Mouse (Mus musculus) layer of hippocampus, adult 9-10 months (tissue): Measurements from ENCODE around the gene Ints6l.
A peak's percentile ranks its signal among the peaks of the same experiment; 100 is the strongest.
"Not testable (repeated sequence)": the region's sequence is repeated elsewhere in the genome, so short reads cannot be mapped to it uniquely, and the experiment has no call there.

Experiments
- DNase-seq: peaks from one replicate; pipeline ENCODE4 v3.0.0; 2022; ENCODE audit warnings: low spot score

Ints6l gene

DNA sequence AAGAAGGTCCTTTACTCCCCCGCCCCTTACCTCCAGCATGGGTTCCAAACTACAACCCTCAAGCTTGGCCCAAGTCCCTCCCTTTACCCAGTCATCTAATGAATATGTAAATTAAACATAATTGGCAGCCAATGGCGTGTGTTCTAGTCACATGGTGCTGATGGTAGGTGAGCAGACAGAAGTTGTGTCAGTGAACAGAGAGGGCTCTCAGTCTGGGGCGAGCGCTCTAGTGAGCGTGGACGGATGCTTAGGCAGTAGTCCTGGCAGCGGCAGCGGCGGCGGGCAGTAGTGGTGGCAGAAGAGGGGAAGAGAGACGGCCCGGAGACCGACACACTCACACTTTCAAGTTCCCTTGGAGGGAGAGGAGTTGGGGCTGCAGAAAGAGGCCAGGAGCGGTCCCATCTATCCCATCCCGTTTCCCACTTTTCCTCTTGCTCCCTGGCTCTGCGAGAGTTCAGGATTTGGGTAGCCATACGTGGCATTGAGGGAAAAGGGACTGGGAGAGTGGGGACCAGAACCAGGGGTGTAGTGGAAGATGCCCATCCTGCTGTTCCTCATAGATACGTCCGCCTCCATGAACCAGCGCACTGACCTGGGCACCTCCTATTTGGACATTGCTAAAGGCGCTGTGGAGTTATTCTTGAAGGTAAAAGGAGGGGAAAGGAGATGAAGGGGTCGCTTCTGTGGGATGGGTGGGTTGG, at the start of gene Ints6l:
Gene Ints6l, plus strand, starts transcription at position 187 of the 701 bp plus-strand sequence.
- DNase-seq, result peak; percentile 61

DNA sequence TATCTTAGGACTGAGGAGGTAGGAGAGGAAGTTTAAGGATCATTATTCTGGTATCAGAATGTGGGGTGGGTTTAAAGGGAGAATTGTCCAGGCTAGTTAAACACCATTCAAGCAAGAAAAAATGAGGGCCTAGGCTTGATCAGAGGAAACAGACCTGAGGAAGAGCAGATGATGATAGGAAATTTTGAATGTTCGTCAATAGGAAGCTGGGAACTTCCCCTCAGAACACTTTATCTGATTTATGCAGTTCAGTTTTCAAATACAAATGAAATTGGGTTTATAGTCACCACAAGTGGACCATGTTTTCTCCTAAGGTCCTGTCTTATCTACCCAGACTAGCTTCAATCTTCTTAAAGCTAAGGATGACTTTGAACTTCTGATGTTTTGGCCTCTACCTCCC, 49.2 kb upstream of the Ints6l start:
- DNase-seq, result no peak

DNA sequence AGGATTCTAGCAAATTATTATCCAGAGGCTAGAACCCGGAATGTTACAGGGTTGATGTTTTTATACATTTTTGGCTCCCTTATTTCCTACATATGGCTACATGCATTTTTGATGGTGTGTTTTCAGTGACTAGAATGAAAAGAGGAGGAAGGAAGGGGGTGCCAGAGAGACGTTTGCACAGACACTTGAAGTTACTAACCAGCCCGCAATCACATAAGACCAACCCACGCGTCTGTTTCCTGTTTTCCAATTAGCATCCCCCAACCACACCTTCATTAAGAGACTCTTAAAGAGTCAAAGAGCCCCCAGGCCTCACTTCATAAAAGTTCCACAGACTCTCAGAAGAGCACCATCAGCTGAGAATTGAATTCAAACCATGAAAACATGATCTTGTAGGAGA, 48.5 kb upstream of the Ints6l start:
- DNase-seq, result no peak

DNA sequence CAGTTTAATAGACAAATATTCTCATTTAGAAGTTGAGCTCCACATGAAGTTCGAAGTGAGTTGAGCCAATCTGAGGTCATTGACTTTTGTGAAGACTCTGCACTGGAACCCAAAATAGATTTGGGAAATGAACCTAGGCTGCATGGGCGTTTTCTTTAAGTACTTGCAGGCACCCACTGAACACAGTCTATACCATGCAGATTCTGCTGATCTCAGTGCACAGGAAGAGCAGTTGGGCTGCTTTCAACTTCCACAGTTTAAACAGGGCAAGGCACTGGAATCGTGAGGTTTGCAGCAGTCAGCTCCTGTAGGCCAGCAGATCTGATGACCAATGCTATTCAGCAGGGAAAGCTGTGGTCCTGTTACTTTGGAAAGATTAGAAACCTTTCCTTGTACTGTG, 38.4 kb upstream of the Ints6l start:
- no peak for DNase-seq

- no peak for DNase-seq
Measured at GRCm38 (mm10) chrX:56417541-56417940, 37.1 kb upstream of the Ints6l start.

GRCm38 (mm10) chrX:56430601-56431000, 24.1 kb upstream of the Ints6l start:
- DNase-seq, result no peak

GRCm38 (mm10) chrX:56435758-56436283, 18.8 kb upstream of the Ints6l start:
- no peak for DNase-seq

- no peak for DNase-seq
Measured at GRCm38 (mm10) chrX:56446487-56447428, 7.9 kb upstream of the Ints6l start.

- DNase-seq, result no peak
Measured at GRCm38 (mm10) chrX:56447524-56448015, 7.1 kb upstream of the Ints6l start, which contains the start of gene Gm2174. Gene Gm2174 (plus strand): TSS chrX:56447965.

DNA sequence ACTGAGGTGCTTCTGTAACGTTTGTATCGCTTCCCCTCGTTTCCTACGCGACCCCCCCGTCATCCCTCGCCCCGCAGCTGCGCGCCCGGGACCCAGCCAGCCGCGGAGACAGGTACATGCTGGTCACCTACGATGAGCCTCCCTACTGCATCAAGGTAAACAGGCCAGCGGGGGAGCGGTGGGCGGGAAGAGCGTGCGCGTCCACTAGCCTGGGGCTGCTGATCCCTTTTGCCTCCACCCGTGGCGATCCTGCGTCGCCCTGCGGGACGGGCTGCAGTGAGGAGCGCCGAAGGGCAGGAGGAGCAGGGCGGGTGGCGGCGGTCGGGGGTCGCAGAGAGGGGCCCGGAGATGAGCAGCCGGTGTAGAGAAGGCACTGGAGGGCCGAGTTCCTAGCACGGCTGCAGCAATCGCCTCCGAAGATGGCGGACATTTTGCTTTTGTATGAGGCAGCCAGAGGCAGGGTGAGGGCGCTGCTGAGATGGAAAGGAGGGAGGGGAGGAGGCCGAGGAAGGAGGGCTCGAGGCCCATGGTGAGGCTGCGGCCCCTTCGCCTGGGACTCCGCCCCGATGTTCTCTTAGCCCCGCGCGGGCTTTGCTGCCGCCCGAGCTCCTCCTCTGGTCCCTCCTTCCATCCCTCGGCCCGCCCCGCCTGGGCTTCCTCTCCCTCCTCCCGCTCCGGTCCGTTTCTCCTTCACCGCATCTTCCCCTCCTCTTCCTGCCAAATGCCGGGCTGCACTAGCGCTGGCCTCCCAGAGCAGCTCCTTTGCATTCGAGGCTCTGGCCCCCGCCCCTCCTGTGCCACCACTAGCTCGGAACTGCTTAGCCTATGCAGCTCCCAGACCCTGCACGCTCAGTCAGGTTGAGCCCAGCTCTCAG, 952 bp downstream of the Ints6l start:
- DNase-seq, result peak; percentile 27

DNA sequence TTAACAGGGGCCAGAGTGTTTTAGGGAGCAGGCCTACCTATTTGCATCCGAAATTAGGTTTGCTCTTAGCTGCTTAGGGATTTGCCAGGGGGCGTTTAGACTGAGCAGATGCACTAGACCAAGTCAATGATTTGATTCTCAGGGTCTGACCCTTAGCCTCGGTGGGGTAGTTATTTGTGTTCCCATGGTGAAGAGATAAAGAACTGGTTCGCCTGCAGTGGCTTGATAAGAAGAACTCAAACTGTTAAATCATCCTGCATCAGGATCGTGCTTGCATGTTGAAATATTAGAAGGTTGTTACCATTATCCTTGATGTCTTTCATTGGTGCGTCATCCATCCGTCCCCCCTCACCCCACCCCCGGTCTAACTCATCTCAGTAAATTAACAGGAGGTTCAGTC, 1.7 kb downstream of the Ints6l start:
- no peak for DNase-seq

DNA sequence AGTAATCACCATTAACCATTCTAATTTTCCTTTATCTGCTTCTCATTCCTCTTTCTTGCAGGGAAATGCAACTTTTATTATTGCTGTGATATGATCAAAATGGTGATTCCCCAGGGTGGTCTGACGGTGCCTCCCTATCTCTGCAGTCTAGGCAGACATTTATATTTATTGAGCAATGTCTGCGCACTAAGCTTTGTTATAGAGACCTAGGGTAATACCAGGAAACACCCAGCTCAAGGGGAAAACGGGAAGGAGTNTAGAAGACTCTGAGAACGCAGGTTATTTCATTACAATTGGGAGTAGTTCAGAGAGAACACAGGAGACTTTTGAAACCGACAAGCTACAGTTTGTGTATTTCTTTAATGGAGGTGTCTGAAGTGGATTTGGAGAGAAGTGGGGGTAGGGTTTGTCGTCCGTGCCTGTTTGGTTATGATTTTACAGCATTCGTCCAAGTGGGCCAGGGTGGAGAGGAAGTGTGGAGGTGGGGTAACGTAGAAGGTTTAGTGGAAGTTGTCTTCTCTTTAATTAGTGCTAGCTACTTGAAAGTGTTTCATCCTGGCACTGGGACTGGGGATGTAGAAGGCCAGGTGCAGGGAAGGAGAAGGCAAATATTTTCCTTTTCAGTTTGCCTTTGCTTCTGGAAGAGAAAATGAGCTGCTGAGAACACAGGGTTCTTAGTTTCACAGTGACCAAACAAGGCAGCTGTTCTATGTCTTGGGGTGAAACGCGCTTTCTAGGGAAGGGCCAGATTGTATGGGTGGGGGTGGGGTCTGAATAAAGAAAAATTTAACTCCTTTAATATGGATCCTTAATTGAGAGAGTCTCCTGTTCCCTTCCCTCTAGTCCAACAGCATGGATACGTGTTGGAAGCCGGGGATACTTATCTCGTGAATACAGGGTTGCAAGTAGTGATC, 7.6 kb downstream of the Ints6l start:
- DNase-seq, result no peak

DNA sequence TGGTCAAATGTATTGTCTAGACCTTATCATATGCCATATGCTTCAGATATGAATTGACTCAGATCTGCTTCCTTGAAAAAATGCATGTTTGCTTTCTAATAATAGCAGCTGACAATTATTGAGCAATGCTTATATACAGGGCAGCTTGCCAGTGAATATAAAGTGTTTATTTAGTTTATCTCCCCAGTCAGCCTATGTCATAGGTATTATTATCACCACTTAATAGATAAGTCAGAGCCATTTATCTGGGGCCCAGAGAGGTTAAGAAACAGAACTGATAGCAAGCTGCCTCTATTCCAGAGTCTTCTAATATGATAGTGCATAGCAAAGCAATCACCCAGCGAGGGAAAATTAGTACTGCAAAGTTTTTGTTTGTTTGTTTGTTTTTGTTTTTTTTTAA, 10.2 kb downstream of the Ints6l start:
- DNase-seq, result no peak

GRCm38 (mm10) chrX:56467688-56468087, 13.0 kb downstream of the Ints6l start:
- DNase-seq, result no peak

GRCm38 (mm10) chrX:56468422-56468821, 13.8 kb downstream of the Ints6l start:
- no peak for DNase-seq

DNA sequence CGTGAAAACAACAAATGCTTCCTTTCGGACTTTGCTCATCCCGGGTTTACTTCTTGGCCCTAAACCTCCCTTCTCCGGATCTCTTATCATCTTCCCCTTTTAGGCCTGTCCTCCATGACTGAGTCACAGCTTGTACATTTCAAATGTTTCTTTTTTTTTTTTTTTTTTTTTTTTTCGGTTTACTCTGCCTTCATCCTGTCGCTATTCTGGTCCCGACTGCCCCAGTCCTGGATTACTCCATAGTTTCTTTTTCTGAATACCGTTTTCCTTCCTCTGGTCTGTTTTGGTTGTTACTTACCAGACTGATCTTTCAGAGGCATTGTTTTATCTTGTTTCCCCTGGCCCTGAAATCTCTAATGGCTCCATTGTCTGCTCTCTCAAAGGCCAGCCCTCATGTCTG, 19.4 kb downstream of the Ints6l start:
- DNase-seq, result no peak

- no peak for DNase-seq
Measured at GRCm38 (mm10) chrX:56477553-56477952, 22.9 kb downstream of the Ints6l start.

- DNase-seq, result no peak
Measured at GRCm38 (mm10) chrX:56481906-56482305, 27.2 kb downstream of the Ints6l start.

DNA sequence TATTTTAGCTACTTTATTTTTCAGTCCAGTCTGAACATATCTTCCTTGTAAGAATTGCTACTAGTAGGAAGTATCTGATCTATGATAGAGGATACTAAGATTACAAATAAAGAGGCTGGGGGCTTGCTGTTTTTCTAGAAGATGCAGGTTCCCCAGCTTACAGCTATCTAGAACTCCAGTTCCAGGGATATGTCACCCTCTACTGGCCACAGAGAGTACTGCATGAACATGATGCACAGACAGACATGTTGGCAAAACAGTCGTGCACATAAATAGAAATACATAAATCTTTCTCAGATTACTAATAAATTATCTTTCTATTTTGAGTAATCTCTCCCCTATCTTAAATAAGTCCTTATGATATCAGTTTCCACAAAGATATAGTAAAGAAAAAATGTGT, 35.1 kb downstream of the Ints6l start:
- peak; percentile 71 for DNase-seq

DNA sequence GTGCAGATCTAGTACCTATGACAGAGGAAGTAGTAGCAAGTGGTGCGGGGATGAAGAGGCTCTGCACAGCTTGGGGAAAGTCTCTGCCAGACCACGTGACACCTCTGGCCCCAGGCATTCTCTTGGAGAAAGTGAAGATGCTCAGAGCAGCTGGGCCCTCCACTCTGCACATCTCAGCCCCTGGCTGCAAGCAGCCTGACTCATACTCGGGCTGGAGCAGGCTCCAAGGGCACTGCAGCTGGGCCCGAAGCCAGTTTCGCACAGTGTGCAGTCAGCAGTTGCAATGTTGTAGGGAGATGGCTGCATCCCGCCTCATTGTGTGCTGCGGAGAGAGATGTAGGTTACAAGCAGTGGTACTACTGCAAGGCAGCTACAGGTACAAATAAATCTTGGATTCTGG, 42.6 kb downstream of the Ints6l start:
- DNase-seq, result no peak

DNA sequence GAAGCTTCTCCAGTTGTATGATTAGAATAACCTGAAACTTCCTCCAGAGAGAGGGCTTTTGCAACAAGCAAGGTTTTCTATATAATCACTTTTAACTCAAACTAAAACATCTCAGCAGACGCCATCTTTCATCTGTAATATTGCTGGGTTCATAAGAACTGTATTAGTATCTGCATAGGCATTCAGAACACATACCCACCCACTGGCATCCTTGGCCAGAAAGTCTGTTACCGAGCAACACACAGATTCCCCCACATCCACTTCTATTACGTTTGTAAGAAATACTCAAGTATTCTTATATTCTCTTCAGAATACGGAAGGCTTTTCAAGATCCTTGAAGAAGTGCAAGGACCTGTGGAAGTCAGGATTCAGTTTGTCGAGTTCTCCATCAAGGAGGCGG, 69.8 kb downstream of the Ints6l start, which contains the start of gene Gm10477:
Gene Gm10477, plus strand, starts transcription at position 301 of the 400 bp plus-strand sequence.
- not testable (repeated sequence) for DNase-seq
